Mouse (Mus musculus): ENCODE measurements around the gene Actb. TPM values are rescaled to one million over a fixed set of nuclear protein-coding genes. Genes with fewer than 3 reads are reported as not detected.

Actb gene
- polyA plus RNA-seq, 1 experiment: 5,740 TPM

DNA sequence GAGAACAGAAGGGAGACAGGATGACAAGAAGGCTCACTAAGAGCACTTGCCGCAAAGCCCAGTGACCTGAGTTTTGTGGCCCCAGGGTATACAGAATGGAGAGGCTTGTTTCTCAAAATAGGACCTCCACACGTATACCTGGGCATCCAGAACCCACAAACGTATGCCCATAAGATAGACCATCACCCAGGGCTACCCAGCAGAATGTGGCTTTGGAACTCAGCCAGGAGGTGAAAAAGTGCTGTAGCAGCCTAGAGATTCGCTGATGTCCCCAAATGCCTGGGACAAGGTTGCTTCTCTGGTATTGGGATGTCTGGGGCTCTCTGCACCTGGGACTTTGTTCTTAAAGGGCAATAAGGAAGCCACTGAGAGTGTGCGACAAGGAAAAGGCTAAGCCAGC is 15.7 kb upstream of the Actb start:
- no peak for DNase-seq (ENCODE audit: low spot score)

DNA sequence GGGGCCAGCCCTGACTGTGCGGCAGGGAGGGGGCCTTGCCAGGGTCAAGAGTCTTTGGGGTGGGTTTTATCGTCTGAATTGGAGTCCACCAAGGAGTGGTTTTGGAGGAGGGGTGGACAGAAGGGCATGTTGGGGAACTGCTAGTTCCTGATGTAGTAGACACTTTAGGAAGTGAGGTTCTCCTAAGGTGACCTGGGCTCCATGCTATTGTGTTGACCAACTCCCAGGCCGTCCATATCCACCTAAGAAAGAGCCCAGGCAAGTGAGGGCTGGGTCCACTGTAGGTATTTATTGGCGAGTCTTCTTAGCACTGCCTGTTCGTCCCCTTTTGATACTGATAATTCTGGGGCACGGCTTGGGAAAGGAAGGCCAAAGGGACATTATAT is 14.5 kb upstream of the Actb start:
- DNase-seq (ENCODE audit: low spot score): no peak

DNA sequence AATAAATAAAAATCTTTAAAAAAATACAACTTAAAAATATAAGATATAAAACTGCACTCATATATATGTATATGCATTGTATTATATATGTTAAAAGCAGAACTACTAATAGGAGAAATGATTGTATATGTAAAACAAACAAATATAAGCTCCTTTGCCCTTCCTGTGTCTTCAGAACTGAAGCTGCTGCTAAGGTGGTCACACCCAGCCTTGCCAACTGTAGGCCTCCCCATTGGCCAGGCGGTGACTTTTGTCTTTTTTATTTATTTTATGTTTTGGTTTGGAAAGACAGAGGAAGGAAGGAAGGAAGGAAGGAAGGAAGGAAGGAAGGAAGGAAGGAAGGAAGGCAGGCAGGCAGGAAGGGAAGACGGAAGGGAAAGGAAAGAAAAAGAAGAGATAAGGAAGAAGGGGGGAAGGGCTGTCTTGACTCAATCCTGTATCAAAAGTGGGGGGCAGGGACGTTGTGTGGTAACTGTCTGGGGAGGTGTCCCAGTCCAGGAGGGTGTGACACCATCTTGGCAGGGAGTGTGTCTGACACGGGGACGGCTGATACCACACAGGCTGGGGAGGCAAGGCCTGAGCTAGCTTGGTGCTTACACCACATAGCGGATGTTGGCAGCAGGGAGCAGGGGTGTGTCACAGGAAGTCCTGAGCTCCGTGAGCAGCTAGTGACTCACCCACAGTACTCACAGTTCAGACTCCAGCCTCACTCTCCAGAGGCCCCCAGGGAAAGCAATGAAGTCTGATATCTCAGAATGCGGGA is 13.9 kb upstream of the Actb start:
- DNase-seq (ENCODE audit: low spot score): peak; percentile 56

DNA sequence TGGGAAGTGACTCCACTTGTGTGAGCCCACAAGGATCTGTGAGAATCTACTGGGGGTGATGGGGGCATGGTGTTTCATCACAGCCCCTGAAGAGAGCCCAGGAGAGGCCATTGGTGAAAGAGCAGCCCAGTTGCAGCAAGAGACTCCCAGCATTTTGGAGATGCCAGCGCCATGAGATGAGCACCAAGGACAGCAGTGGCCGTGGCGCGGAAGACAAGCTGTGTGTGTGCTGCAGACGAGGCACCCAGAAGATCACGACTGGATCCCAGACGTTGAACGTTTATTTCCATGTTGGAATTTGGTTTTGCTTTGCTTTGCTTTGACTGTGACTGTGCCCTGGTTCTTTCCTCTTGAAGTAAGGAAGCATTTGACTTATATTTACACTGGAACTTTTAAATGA is 10.8 kb upstream of the Actb start:
- no peak for DNase-seq (ENCODE audit: low spot score)

DNA sequence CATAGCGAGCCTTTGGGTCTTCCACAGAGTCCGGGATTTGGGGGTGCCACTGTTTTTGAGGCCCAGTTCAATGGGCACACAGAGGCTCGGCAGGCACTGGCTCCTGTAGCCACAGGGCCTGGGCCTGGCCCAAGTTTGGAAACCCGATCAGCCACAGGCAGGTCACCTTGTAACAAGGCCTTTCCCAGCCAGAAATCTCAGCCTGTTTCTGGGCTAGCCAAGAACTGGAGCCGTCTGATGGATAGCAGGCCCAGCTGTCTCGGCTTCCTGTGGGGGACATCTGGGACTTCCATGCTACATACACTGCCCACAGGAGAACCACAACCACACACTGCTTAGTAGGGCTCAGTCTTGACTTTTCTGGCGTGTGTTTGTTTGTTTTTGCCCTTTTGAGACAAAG is 10.0 kb upstream of the Actb start:
- DNase-seq (ENCODE audit: low spot score): no peak

DNA sequence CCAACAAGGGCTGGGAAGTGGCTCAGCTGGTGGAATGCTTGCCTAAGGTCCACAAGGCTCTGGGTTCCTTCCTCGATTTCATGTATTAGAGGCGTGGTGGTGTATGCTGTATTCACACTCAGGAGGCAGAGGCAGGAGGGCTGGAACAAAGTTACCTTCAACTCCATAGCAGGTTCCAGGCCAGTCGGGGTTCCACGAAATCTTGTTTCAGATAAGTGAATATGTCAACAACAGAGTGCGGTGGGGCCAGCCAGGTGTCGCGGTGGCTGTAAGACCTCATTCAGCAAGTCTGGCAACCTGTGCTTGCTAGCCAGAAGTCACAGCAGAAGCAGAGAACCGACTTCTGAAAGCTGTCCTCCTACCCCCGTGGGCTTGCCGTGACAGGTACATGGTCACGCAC is 8.7 kb upstream of the Actb start:
- no peak for DNase-seq (ENCODE audit: low spot score)

DNA sequence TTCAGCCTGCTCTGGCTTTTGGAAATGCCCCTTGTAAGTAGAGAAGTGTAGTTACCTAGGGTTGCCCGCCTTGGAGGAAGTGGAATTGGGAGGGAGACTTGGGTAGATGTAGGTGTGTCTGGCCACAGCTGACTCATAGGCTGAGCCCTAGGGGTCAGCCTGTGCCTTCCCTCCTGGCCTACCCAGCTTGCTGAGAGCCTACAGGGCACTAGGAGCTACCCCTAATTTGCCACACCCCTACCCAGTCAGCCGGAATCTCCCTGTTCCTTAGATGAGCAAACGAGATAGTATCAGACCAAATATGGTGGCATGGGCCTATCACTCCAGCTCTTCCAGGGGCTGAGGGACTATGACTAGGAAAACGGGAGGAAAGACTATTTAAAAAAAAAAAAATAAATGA is 6.2 kb upstream of the Actb start:
- no peak for DNase-seq (ENCODE audit: low spot score)

DNA sequence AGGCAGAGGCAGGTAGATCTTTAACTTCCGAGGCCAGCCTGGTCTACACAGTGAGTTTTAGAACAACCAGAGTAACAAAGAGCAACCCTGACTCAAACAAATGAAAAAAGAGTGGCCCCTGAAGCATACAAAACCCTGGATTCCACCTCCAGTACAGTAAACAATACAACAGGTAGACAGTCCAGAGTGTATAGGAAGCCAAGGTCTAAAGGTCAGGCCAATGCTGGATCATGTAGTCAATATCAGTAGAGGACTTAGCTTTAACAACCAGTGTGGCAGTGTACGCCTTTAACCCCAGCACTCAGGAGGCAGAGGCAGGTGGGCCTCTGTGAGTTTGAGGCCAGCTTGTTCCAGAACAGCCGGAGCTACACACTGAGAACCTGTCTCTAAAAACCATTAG is 5.8 kb upstream of the Actb start:
- DNase-seq (ENCODE audit: low spot score): no peak

DNA sequence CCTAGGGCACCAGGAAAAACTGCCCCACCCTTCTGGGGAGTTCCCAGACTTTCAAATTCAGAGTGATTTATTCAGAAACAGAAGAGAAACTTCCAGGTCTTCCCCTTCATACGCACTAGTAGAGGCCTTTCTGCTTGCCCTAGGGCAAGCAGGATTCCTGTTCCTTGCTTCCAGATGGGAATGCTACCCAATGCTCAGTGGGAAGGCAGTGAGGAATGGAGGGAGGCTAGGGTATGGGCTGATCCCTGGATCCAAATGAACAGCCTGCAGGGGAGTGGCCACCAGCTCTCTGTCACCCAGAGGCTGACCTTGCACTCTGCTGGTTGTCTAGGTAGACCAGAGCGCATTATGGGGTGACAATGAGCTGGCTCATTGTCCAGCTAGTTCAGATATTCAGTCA is 5.1 kb upstream of the Actb start:
- no peak for DNase-seq (ENCODE audit: low spot score)

DNA sequence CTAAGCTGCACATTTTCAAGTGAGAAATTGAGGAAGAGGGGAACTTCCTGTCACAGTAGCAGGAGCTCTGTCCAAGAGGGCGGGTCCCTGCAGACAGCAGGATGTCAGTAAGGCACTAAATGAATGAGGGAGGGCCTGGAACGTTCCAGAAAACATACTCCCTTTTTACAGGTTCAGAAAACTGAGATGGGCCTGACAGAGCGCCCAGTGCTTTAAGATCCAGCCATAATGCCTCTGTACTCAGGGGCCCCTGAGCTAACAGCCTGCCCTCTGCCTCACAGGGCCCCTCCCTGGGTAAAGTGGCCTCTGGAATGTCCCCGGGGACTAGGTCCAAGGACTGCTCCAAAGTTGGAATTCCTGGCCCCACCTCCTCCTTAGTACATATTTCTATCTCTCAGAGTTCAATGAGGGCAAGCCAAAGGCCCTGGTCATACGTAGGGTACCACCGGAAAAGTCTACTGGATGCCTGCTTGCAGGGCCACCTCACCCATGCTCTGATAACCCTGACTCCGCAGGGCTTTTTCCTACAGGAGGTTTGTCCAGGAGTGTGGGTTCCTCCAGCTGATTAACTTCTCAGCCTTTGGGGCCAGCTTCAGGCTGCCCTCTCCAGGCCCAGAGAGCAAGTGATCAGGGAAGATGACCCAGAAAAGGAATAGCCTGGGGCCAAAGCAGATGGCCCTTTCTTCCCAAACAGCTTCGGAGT is 3.2 kb upstream of the Actb start:
- no peak for DNase-seq (ENCODE audit: low spot score)

DNA sequence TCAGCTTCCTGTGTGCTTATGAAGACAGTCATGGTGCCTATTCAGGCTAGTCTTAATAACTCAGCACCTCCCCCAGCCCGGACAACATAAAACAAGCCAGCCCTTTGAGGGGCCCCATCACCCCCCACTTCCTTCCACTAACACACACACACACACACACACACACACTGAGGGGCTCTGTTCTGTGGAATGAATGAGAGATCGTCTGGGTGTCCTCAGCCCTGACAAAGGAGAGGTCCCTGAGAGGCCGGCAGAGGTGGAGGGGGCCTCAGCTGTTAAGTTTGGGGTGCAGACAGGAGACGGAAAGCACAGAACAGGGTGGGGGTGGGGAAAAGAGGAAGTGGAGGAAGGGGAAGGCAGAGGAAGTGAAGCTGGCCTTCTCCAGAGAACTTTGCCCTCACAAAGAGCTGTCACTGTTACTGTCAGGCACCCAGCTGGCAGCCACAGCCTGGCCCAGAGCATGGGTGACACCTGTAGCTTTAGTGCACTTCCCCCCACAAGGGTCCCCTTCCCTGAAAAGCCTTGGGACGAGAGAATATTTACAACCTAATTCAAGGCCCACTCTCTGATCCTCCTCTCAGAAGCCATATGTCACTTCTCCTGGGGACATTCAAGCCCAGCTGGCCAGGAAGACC is 2.5 kb upstream of the Actb start:
- DNase-seq (ENCODE audit: low spot score): no peak

DNA sequence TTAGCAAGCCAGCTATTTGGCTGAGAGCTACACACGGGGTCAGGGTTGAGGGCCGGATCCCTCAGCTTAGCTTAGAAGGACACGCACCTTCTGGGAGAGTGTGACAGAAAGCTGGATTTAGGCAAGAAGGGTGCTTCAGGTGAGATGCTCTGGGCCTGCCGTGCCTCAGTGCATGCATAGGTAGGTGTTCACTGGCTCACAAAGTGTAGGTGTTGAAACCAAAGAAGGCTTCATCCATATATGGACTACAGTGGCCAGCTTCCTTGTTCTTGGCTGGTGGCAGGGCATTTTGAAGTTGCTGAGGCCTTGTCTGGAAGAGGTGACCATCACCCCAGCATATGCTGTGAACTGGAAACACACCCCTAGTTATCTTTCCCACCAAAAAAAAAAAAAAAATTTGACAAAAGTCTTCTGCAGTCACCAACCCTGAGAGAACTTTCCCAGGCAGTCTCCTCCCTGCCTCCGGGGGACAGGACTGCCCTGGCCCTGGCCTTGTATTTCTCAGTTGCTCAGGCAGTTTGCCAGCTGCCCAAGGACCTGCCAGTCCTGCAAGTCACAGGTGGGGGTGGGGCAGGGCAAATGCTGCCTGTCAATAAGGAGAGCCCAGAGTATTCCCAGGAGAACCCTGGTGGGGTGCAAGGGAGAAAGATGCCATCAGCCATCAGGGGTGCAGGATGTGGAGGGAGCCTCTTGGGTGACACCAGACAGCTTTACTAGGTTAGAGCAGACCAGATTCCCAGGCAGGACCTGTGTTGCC is 1.4 kb upstream of the Actb start:
- DNase-seq (ENCODE audit: low spot score): no peak

DNA sequence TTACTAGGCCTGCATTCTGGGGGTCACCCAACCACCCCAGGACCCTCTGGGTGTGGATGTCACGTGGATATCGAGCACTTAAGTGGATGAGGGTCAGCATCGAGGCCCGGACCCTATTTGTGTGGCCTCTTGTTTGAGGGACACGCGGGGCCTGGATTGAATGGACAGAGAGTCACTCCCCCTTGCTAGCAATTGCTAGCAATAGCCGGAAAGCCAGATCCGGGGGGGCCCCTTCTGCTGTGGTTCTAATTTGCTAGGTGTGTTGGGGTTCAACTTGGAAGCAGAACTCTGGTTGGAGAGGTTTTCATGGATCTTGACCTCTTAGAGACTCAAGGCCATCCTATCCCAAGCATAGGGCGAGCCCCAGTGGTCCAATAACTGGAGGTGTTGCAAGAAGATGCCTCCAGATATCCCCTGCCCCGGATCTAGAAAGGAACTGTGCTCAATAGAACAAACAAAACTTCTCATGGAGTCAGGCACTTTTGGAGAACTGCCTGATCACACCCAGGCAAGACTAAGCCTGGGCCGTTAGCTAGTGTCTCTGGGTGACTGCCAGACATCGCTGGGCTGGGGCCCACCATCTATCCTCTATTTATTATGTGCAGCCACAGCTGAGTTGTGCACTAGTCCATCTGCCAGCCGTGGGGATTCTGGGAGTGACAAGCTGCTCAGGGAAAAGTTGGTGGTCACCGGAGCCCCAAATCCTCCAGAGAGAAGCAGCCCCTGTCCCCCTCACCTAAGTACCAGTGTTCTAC is 671 bp upstream of the Actb start:
- peak; percentile 62 for DNase-seq (ENCODE audit: low spot score)

DNA sequence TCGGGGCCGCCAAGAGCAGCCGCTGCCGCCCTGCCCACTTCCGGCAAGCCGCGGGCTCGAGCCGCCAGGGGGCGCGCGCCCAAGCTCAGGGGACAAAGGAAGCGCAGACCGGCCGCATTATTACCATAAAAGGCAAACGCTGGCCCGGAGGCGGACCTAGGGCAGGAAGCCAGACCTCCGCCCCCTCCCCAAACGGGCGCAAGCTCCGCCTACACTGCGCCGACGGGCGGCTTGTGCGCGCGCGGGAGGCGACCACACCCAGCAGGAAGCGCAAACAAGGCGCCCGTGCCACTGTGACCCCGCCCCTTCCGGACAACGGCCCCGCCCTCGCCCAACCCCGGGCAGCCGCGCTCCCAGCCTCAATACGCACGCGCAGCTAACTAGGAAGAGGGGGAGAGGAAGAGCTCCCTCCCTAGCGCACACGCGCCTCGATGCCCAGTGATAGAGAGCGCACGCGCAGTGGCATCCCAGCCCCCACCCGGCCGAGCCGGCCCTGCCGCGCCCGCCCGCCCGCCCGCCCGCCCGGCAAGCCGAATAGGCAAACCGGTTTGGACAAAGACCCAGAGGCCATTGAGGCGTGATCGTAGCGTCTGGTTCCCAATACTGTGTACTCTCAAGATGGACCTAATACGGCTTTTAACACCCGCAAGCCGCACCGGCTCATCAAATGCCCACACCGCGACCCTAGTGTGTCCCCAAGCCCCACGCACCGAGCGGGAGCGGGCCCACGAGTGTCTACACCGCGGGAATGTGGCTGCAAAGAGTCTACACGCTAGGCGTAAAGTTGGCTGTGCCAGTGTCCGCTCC is 626 bp downstream of the Actb start:
- peak; percentile 98 for DNase-seq (ENCODE audit: low spot score)

DNA sequence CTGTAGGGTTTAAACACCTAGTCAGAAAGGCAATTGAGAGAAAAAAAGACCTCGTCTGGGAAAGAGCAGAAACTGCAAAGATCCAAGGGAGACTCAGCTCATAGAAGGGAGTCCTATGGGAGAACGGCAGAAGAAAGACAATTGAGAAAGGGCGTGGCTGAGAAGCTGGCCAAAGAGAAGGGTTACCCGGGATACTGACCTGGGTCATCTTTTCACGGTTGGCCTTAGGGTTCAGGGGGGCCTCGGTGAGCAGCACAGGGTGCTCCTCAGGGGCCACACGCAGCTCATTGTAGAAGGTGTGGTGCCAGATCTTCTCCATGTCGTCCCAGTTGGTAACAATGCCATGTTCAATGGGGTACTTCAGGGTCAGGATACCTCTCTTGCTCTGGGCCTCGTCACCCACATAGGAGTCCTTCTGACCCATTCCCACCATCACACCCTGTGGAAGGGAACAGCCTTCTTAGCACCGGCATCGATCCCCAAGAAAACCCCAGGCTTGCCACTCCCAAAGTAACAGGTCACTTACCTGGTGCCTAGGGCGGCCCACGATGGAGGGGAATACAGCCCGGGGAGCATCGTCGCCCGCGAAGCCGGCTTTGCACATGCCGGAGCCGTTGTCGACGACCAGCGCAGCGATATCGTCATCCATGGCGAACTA is 1.4 kb downstream of the Actb start:
- no peak for DNase-seq (ENCODE audit: low spot score)

DNA sequence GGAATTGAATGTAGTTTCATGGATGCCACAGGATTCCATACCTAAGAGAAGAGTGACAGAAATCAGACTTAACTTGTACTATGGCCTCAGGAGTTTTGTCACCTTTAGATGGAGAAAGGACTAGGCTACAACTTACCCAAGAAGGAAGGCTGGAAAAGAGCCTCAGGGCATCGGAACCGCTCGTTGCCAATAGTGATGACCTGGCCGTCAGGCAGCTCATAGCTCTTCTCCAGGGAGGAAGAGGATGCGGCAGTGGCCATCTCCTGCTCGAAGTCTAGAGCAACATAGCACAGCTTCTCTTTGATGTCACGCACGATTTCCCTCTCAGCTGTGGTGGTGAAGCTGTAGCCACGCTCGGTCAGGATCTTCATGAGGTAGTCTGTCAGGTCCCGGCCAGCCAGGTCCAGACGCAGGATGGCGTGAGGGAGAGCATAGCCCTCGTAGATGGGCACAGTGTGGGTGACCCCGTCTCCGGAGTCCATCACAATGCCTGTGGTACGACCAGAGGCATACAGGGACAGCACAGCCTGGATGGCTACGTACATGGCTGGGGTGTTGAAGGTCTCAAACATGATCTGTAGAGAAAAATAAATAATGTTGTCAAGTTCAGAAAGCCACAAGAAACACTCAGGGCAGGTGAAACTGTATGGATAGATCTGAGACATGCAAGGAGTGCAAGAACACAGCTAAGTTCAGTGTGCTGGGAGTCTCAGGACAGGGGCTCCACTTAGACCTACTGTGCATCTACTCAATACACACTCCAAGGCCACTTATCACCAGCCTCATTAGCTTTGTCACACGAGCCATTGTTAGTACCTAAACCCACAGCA is 2.1 kb downstream of the Actb start:
- no peak for DNase-seq (ENCODE audit: low spot score)

DNA sequence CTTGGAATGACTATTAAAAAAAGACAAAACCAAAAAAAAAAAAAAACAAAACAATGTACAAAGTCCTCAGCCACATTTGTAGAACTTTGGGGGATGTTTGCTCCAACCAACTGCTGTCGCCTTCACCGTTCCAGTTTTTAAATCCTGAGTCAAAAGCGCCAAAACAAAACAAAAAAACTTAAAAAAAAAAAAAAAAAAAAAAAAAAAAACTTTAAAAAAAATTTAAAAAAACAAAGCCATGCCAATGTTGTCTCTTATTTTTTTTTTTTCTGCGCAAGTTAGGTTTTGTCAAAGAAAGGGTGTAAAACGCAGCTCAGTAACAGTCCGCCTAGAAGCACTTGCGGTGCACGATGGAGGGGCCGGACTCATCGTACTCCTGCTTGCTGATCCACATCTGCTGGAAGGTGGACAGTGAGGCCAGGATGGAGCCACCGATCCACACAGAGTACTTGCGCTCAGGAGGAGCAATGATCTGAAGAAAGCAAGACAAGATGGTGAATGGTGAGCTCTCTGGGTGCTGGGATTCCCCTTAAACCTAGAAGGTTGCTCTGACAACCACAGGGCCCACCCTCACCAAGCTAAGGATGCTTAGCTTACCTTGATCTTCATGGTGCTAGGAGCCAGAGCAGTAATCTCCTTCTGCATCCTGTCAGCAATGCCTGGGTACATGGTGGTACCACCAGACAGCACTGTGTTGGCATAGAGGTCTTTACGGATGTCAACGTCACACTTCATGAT is 2.9 kb downstream of the Actb start:
- DNase-seq (ENCODE audit: low spot score): no peak

DNA sequence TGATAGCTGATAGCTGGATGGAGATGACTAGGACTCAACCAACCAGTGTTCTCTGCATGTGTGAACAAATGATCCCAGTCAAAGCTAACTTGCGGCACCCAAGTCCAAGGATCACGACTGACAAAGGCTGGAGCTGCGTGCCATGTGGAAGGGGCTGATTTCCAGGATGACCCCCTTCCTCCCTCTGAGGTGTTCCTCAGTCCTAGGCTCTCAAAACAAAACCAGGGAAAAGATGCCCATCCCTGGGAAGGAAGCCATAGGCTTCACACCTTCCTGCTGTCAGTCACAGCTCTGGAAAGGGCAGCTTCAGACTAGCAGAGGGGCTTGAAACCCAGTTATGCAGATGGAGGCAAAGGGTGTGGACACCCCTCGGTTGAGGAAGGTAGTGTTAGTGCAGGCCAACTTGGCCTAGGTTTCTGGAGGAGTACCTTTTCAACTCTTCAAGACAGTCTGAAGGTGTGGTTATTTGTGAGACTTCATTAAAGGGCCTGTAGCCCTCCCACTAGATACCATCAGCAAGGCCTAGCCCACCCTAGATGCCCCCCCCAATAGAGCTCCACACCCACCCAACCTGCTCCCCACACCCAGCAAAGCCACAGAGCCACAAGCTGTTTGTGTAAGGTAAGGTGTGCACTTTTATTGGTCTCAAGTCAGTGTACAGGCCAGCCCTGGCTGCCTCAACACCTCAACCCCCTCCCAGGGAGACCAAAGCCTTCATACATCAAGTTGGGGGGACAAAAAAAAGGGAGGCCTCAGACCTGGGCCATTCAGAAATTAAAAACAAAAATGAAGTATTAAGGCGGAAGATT is 3.8 kb downstream of the Actb start:
- no peak for DNase-seq (ENCODE audit: low spot score)
